Mouse (Mus musculus) neutrophil, adult 5-6 weeks (primary cell): Measurements from ENCODE around the gene D630036H23Rik. TPM values are rescaled to one million over a fixed set of nuclear protein-coding genes. Genes with fewer than 3 reads are reported as not detected.

Experiments
- total RNA-seq: library from RNA; stranded (forward); fragments of 200-1000 nt; gene quantifications from 2 replicates; pipeline ENCODE4 v1.2.3, GENCODE M21; 2017

The D630036H23Rik gene
- total RNA-seq, 1 experiment from 2014 or later = not detected

Other genes starting within 250 kb of the D630036H23Rik start
- 15.5 and 16.6 TPM in 2 replicates for gene Ankmy2, start 225.1 kb downstream of the D630036H23Rik start, total RNA-seq
- 12.7 and 20.3 TPM in 2 replicates for gene Bzw2, start 224.1 kb downstream of the D630036H23Rik start, total RNA-seq
- gene Lrrc72, start 128.8 kb downstream of the D630036H23Rik start, total RNA-seq = not detected in 2 replicates
- not detected in 2 replicates for gene Sostdc1, start 68.0 kb downstream of the D630036H23Rik start, total RNA-seq
- 1.0 and 1.5 TPM in 2 replicates for gene Ispd, start 731 bp downstream of the D630036H23Rik start, total RNA-seq